Mouse (Mus musculus): ENCODE measurements around the gene Trim47.
"Not testable (repeated sequence)": the region's sequence is repeated elsewhere in the genome, so short reads cannot be mapped to it uniquely, and the experiment has no call there.

Trim47 gene

GRCm38 (mm10) chr11:116106963-116107776 lies 19.8 kb downstream of the Trim47 start:
- DNase-seq, result peak; percentile 61

DNA sequence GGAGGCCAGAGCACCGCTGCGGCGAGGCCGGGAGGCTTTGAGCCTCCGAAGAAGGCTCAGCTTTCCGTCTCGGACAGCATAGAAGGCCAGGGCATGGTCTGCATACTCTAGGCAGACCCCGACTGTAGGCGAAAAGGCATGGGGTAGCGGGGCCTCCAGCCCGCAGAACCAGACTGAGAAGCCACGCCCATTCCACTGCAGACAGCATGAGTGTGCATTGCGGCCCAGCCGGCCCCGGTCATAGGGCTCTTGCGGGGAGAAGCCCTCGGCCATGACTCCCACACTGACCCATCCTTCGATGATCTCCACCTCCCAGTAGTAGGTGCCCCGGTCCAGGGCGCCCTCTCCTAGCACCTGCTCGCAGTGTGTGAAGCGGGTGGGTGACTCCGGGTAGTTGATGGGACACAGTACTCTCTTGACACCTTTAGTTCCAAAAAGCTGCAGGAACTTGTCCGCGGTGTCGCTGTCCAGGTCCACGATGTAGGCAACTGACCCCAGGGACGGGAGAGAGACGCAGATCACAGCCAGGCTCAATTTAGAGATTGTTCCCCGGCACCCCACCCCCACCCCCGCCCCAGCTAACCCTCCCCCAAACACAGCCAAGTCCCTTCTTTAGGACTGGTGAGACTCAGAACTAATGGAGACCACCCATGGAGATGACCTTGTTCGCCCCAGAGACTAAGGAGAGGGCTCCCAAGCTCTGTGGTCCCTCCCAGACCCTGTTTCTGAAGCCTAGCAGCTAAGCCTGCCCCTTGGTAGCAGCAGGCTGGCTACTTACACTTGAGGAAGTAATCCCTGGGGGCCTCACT lies 20.7 kb downstream of the Trim47 start:
- DNase-seq, result peak; percentile 40

GRCm38 (mm10) chr11:116105065-116105464 lies 21.9 kb downstream of the Trim47 start:
- DNase-seq, result peak; percentile 44

GRCm38 (mm10) chr11:116104006-116104646 lies 22.9 kb downstream of the Trim47 start:
- DNase-seq, result peak; percentile 92

DNA sequence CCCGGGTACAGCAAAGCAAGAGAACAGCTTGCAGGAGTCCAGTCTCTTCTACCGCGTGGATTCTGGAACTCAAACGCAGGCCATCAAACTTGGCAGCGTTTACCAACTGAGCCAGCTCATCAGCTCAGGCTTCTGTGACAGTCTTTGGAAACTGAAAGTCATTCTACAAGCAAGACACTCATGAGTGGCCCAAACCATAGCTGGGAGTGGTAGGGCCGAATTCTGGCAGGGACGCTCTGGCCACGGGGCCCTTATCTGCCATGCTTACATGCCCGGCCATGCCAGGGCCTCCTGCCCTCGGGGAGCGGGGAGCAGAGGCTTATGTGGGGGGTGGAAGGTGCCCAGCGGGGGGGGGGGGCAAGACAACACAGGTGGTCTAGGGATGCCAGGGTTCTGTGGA lies 23.4 kb downstream of the Trim47 start:
- DNase-seq, result peak; percentile 50

- DNase-seq, result no peak
Observed at GRCm38 (mm10) chr11:116102472-116102871, 24.5 kb downstream of the Trim47 start.

GRCm38 (mm10) chr11:116101931-116102381 lies 25.1 kb downstream of the Trim47 start:
- DNase-seq, result peak; percentile 61

GRCm38 (mm10) chr11:116100839-116101238 lies 26.2 kb downstream of the Trim47 start:
- DNase-seq, result no peak

DNA sequence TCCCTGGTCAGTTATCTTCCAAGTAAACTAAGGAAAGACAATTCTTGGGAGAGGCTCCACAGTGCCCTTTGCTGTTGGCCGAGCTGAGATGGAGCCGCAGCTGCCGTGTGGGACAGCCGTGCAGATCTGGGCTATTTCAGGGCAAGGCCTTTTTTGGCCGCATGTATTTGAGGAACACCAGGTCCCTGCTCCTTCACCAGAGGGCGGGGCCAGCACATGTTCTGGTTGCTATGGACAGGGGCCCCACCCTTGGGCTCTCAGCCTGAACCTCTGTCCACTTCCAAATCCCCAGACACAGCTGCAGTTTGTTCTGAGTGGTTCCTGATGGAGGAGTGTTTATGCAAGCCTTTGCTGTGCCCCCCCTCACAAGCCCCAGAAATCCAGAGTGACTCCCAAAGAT lies 26.6 kb downstream of the Trim47 start:
- peak; percentile 87 for DNase-seq

GRCm38 (mm10) chr11:116099462-116099861 lies 27.5 kb downstream of the Trim47 start:
- no peak for DNase-seq

GRCm38 (mm10) chr11:116098711-116099460 lies 28.1 kb downstream of the Trim47 start:
- peak; percentile 88 for DNase-seq

DNA sequence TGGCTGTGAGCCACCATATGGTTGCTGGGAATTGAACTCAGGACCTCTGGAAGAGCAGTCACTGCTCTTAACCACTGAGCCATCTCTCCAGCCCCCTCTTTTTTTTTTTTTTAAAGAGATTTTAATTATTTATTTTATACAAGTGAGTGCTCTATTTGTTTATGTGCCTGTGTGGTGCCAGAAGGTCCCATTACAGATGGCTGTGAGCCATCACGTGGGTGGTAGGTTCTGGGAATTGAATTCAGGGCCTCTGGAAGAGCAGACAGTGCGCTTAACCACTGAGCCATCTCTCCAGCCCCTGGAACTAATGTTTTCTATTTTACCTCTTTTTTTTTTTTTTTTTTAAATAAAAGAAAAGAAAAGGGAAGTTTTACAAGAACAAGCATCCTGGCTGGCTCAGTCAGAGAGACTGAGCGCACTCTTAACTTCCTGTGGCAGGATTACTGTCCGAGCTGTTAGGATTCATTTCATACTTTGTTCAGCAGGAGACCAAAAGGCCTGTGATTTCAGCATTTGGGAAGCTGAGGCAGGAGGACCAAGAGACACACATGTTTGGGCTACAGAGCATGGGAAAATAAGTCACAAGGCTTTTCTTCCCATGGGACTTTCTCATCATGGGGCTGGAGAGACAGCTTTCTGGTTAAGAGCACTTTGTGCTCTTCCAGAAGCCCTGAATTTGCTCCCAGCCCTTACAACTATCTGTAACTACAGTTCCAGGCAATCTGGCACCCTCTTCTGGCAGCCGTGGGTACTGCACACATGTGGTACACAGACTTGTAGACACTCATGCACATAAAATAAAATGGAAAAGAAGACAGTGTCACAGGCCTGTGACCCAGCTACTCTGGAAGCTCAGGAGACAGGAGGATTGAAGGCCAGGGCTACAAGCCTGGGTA lies 30.5 kb downstream of the Trim47 start:
- peak; percentile 56 for DNase-seq

GRCm38 (mm10) chr11:116095573-116095972 lies 31.4 kb downstream of the Trim47 start:
- DNase-seq, result peak; percentile 85

- peak; percentile 37 for DNase-seq
Observed at GRCm38 (mm10) chr11:116093771-116094565, 33.0 kb downstream of the Trim47 start.

- DNase-seq, result not testable (repeated sequence)
Observed at GRCm38 (mm10) chr11:116092959-116093358, 34.1 kb downstream of the Trim47 start.

DNA sequence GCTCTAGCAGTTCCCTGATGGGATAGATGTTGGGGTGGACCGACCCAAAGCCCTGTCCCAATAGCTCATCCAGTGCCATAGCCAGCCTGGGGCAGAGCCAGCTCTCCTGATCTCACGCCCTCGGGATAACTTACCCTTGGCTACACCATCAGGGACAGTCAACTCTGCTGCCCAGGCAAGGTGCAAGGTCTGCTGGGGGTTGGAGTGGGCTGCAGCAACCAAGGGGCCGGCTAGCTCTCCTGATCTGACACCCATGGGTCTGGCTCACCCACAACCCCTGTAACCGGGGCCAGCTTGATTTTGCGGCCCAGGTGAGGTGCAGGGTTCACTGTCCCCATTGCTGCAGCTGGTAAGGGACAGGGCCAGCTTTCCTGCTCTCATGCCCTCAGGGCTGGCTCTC lies 35.4 kb downstream of the Trim47 start:
- DNase-seq, result peak; percentile 37

DNA sequence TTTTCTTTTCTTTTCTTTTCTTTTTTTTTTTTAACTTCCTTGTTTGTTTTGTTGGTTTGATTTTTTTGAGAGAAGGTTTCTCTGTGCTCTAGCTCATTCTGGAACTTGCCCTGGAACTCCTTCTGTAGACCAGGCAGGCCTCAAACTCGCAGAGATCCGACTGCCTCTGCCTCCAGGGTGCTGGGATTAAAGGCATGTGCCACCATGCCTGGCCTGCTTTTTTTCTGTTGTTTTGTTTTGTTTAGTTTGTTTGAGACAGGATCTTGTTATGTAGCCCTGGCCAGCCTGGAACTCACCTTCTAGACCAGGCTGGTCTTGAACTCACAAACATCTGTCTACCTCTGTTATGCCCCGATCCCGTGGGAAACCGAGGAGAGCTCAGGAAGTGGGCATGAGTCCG lies 37.5 kb downstream of the Trim47 start:
- no peak for DNase-seq

- DNase-seq, result peak; percentile 65
Observed at GRCm38 (mm10) chr11:116088741-116089394, 38.1 kb downstream of the Trim47 start.

DNA sequence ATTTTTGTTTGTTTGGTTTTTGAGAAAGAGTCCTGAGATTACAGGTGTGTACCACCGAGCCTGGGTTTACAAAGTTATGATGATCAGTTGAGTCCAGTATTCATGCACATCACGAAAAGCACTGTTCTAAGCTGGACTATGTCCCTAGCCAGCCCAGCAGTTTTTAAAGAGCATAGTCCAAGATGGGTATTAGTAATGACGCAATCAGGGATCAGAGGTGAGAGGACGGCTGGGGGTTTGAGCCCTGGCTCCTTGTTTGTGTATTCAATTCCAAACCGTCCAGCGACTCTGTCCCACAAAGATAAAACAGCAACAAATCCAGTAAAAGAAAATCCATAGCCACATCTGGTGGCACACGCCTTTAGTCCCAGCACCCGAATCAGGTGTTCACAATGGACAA lies 38.8 kb downstream of the Trim47 start:
- DNase-seq, result peak; percentile 85

All from kidney, adult 9 months (tissue).